Mouse (Mus musculus) hindbrain, embryonic 15.5 days (tissue): ENCODE measurements around the gene Nags. TPM values are rescaled to one million over a fixed set of nuclear protein-coding genes. Genes with fewer than 3 reads are reported as not detected.

ENCODE experiments used
- ATAC-seq: fragments of 200-750 bp; cut with Nextera tagmentation; 2 replicates; pipeline ENCODE4 v1.8.0; 2017; ENCODE audit warnings: low read depth, moderate number of reproducible peaks, moderate TSS enrichment; ENCODE audit not compliant: low FRiP score
- H3K27ac ChIP-seq: fragments of 300-500 bp; sonication (generic); replicated peaks from 2 replicates; pipeline ENCODE4 v1.5.1; 2015; ENCODE audit warnings: mild to moderate bottlenecking, inconsistent platforms
- H3K27me3 ChIP-seq: fragments of 300-500 bp; sonication (generic); 2 replicates; pipeline ENCODE4 v1.6.1; 2015; ENCODE audit warnings: control low read depth, inconsistent platforms
- H3K36me3 ChIP-seq: fragments of 300-500 bp; sonication (generic); 2 replicates; pipeline ENCODE4 v1.6.1; 2015; ENCODE audit warnings: control low read depth, inconsistent platforms
- H3K4me1 ChIP-seq: fragments of 300-500 bp; sonication (generic); replicated peaks from 2 replicates; pipeline ENCODE4 v1.6.1; 2015; ENCODE audit warnings: control low read depth, inconsistent platforms
- H3K4me2 ChIP-seq: fragments of 300-500 bp; sonication (generic); 2 replicates; pipeline ENCODE4 v1.6.1; 2015; ENCODE audit warnings: moderate library complexity, mild to moderate bottlenecking, inconsistent platforms
- H3K4me3 ChIP-seq: fragments of 300-500 bp; sonication (generic); 2 replicates; pipeline ENCODE4 v1.5.1; 2015; ENCODE audit warnings: mild to moderate bottlenecking, inconsistent platforms
- H3K9ac ChIP-seq: fragments of 300-500 bp; sonication (generic); 2 replicates; pipeline ENCODE4 v1.6.1; 2015; ENCODE audit warnings: inconsistent platforms
- H3K9me3 ChIP-seq: fragments of 300-500 bp; sonication (generic); 2 replicates; pipeline ENCODE4 v1.6.1; 2016; ENCODE audit warnings: control low read depth, inconsistent platforms
- WGBS: fragments of 180-500 bp; shearing (Covaris S2); methylation state at CpG from one replicate; pipeline ENCODE4 v1.1.7; 2015; 5-methylcytosine and 5-hydroxymethylcytosine counted together
- polyA plus RNA-seq: library from polyadenylated mRNA; unstranded; fragments of >200 nt; fragmentation: Nextera tagmentation; extraction: Ambion mirVana; gene quantifications from 2 replicates; pipeline ENCODE4 v1.2.1, GENCODE M21; 2015

Nags gene
- polyA plus RNA-seq, 1 experiment from 2014 or later, result not detected

DNA sequence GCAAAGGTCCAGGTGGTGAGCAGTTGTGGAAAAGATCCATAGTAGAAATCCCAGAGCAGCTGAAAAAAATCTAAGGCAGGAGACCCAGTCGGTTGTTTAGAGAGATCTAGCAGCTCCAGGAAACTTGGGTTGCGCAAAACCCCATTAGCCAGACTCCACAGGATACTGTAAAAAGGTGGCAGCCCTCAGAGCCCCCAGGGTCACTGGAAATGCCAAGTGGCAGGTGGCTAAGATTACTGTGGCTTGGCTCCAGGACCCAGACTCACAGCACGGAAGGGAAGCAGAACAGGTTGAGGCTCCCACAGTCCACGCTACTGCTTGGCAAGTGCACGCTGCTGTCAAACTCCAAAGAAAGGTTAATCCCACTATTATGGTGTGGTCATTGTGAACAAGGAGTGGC is 14.5 kb downstream of the Nags start:
- WGBS, result 74% methylated on average over 5 of the region's 5 CpGs
- no peak for ATAC-seq
- Histone ChIP-seq H3K4me3 (no peak overlapping the region), H3K9ac (no peak overlapping the region), H3K27ac (no peak overlapping the region), H3K36me3 (peaks cover 26% of the 10 kb centered on the region), H3K27me3 (no peaks in the 10 kb centered on the region), H3K4me1 (peaks cover 9% of the 10 kb centered on the region), H3K9me3 (no peaks in the 10 kb centered on the region), H3K4me2 (no peak overlapping the region)

DNA sequence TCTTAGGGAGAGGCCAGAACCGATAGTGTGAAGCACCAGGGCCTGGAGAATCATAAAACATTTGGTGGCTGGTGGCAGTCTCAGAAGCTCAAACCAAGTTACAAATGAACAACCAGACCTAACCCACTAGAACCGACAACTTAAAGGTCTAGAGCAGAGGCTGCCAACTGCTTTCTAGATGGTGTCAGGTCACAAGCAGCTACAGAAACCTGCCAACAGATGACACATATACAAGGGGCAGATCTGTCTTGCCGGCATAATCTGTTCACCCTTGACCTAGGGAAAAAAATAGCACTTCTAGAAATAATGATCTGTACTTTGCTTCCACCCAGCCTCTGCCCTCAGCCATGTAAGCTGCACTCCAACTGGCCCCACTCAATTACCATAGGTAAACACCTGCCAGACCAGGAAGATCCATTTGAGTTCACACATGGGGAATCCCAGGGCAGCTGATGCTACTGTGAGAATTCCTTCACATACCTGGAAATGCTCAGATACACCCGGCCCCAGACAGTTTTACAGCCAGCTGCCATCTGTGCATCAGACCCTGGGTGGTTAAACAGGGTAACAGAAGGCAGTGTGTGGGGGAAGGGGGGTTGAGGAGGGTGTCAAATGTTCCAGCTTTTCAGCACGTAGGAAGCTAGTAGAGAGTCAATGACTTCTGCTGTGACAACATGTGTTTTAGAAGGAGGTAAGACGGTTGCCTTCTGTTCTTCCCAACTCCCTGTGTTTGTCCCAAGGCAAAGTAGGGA is 20.8 kb downstream of the Nags start:
- Histone ChIP-seq H3K27me3 (no peaks in the 10 kb centered on the region), H3K4me1 (no peaks in the 10 kb centered on the region), H3K4me3 (no peak overlapping the region), H3K27ac (no peak overlapping the region), H3K4me2 (no peak overlapping the region), H3K36me3 (peaks cover 49% of the 10 kb centered on the region), H3K9ac (no peak overlapping the region), H3K9me3 (no peaks in the 10 kb centered on the region)
- ATAC-seq, result peak; percentile 45; the same call in 1 of the 2 replicates
- WGBS, result 67% methylated on average over 6 of the region's 6 CpGs

DNA sequence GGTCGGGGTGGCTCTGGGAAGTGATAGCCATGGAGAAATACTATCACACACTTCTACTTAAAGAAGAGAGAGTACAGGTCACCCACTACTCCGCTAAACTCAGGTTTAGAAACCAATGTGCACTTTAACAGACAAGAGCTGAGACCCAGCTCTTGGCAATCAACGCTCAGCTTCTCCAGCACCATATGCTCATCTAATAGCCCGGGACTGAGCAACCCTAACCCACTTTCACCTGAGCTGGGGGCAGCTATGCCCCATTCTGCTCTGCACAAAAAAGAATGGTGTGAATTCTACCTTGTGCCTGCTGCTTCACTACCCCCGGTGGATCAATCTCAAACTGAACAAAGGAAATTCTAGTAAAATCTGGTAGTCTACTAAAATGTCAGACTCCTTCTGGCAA is 22.2 kb downstream of the Nags start:
- Histone ChIP-seq H3K4me3 (no peak overlapping the region), H3K9me3 (no peaks in the 10 kb centered on the region), H3K4me1 (no peaks in the 10 kb centered on the region), H3K9ac (no peak overlapping the region), H3K4me2 (no peak overlapping the region), H3K36me3 (peaks cover 41% of the 10 kb centered on the region), H3K27me3 (no peaks in the 10 kb centered on the region), H3K27ac (no peak overlapping the region)
- 86% methylated on average over 5 of the region's 5 CpGs for WGBS
- no peak for ATAC-seq

DNA sequence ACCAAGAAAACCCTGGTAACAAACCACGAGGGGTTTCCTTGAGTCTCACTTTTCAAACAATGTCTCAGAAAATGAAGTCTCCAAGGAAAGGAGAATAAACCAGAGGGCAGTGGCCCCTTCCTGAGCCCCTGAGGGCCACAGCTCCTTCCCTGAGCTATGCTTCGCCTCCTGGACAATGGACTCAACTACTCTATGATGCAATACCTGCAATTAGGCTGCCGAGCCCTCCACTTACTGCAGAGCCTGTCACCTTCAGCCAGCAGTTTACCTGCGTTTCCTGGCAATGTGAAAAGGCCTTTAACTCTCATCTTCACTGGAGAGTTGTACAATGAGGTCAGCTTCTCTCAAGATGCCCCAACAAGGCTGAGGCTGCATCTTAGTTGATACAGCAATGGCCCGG is 23.4 kb downstream of the Nags start:
- Histone ChIP-seq H3K9me3 (no peaks in the 10 kb centered on the region), H3K9ac (no peak overlapping the region), H3K36me3 (peaks cover 32% of the 10 kb centered on the region), H3K27ac (no peak overlapping the region), H3K4me1 (no peaks in the 10 kb centered on the region), H3K27me3 (no peaks in the 10 kb centered on the region), H3K4me3 (no peak overlapping the region), H3K4me2 (no peak overlapping the region)
- WGBS, result 89% methylated on average over 5 of the region's 5 CpGs
- ATAC-seq, result no peak

DNA sequence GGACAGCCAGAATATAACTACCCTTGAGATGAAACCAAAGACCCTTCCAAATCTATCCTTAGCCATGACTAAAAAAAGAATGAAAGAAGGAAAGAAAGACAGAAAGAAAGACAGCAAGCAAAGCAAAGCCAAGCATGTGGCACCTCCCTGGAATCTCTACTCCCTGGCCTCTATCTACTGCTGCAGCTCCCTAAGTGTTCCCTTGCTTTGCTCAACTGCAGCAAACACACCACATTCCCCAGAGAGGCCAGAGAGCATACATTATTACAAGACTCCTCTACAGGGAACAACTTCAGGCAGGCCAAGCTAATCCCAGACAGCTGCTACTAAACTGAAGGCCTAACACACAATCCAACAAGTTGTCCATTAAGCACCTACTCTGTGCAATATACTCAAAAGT is 34.5 kb downstream of the Nags start:
- Histone ChIP-seq H3K4me3 (no peak overlapping the region), H3K4me2 (no peak overlapping the region), H3K4me1 (peaks cover 16% of the 10 kb centered on the region), H3K9ac (no peak overlapping the region), H3K36me3 (peaks cover 38% of the 10 kb centered on the region), H3K27me3 (no peaks in the 10 kb centered on the region), H3K9me3 (no peaks in the 10 kb centered on the region), H3K27ac (no peak overlapping the region)
- ATAC-seq, result no peak

GRCm38 (mm10) chr11:102184253-102184645 is 38.9 kb downstream of the Nags start:
- Histone ChIP-seq H3K36me3 (peaks cover 19% of the 10 kb centered on the region), H3K4me3 (peak overlapping the region; percentile 84), H3K27me3 (no peaks in the 10 kb centered on the region), H3K4me1 (peaks cover 28% of the 10 kb centered on the region), H3K9ac (peak overlapping the region; percentile 89), H3K4me2 (peak overlapping the region; percentile 69), H3K9me3 (no peaks in the 10 kb centered on the region), H3K27ac (peak overlapping the region; percentile 95)
- 9% methylated on average over 7 of the region's 7 CpGs for WGBS
- ATAC-seq, result no peak

DNA sequence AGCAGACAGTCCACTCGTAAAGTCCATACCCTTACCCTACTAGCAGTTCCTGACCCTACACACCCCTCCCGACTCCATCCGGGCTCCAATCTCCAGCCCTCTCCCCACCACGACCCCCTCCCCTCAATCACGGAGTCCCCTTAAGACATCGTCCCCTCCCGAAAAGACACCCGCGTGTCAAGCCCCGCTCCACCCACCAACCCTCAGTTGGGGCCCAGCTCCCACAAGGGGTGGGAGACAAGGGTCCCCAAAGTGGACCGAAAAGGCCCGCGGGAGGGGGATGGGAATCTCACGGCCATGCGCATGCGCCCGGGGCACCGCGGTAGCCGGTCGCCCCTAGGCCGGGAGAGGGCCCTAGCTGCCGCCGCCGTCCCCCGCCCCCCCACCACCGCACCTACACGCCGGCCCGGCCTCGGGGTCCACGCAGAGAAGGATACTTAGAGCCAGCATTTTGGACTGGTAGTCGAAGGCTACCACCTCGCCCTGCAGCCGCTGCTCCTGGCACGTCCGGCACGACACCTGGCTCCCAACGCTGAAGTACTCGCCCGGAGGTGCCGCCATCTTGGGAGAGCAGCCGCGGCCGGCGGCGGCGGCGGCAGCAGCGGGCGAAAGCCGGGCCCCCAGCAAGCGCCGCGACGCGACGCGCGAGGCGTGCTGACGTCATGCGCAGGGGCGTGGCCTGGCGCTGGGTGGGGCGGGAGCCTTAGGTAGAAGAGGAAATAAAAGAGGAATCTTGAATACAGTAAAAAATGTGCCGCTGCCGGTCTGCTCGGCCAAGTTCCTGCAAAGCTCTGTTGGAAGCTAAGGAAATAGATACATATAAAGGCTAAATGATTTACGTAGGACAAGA is 39.6 kb downstream of the Nags start, which contains the start of gene Lsm12:
TSS of gene Lsm12 (minus strand) at position 651 of the 850 bp plus-strand sequence.
- under 1% methylated on average over 65 of the region's 70 CpGs for WGBS
- H3K4me1 ChIP-seq, result peaks cover 31% of the 10 kb centered on the region
- H3K27me3 ChIP-seq, result no peaks in the 10 kb centered on the region
- peak; percentile 88 for ATAC-seq
- H3K36me3 ChIP-seq, result peaks cover 19% of the 10 kb centered on the region
- H3K9me3 ChIP-seq, result no peaks in the 10 kb centered on the region
- peak within 1 kb of the TSS; percentile 89 for H3K9ac ChIP-seq
- H3K4me2 ChIP-seq, result peak within 1 kb of the TSS; percentile 69
- H3K27ac ChIP-seq, result peak within 1 kb of the TSS; percentile 95
- H3K4me3 ChIP-seq, result peak within 1 kb of the TSS; percentile 84

GRCm38 (mm10) chr11:102185677-102186076 is 40.4 kb downstream of the Nags start:
- peak overlapping the region; percentile 69 for H3K4me2 ChIP-seq
- H3K27ac ChIP-seq, result peak overlapping the region; percentile 95
- H3K27me3 ChIP-seq, result no peaks in the 10 kb centered on the region
- H3K9ac ChIP-seq, result peak overlapping the region; percentile 89; the same call in 1 of the 2 replicates
- 49% methylated on average over 3 of the region's 3 CpGs for WGBS
- peaks cover 14% of the 10 kb centered on the region; the same call in 1 of the 2 replicates for H3K36me3 ChIP-seq
- ATAC-seq, result no peak
- H3K9me3 ChIP-seq, result no peaks in the 10 kb centered on the region
- peak overlapping the region; percentile 84 for H3K4me3 ChIP-seq
- peaks cover 39% of the 10 kb centered on the region for H3K4me1 ChIP-seq

- Histone ChIP-seq H3K27me3 (no peaks in the 10 kb centered on the region), H3K9ac (no peak overlapping the region), H3K27ac (no peak overlapping the region), H3K9me3 (no peaks in the 10 kb centered on the region), H3K4me2 (no peak overlapping the region), H3K36me3 (peaks cover 9% of the 10 kb centered on the region; the same call in 1 of the 2 replicates), H3K4me1 (peaks cover 45% of the 10 kb centered on the region), H3K4me3 (no peak overlapping the region)
- no peak for ATAC-seq
- 73% methylated on average over 1 of the region's 1 CpGs for WGBS
These were observed 40.9 kb downstream of the Nags start for GRCm38 (mm10) chr11:102186235-102186634.

GRCm38 (mm10) chr11:102188980-102189379 is 43.7 kb downstream of the Nags start:
- H3K4me2 ChIP-seq, result peak overlapping the region; percentile 90
- peak overlapping the region; percentile 83 for H3K9ac ChIP-seq
- peaks cover 5% of the 10 kb centered on the region for H3K36me3 ChIP-seq
- H3K4me1 ChIP-seq, result peaks cover 35% of the 10 kb centered on the region
- 71% methylated on average over 6 of the region's 6 CpGs for WGBS
- ATAC-seq, result no peak
- H3K27ac ChIP-seq, result peak overlapping the region; percentile 84
- no peaks in the 10 kb centered on the region for H3K9me3 ChIP-seq
- H3K4me3 ChIP-seq, result peak overlapping the region; percentile 68
- no peaks in the 10 kb centered on the region for H3K27me3 ChIP-seq

DNA sequence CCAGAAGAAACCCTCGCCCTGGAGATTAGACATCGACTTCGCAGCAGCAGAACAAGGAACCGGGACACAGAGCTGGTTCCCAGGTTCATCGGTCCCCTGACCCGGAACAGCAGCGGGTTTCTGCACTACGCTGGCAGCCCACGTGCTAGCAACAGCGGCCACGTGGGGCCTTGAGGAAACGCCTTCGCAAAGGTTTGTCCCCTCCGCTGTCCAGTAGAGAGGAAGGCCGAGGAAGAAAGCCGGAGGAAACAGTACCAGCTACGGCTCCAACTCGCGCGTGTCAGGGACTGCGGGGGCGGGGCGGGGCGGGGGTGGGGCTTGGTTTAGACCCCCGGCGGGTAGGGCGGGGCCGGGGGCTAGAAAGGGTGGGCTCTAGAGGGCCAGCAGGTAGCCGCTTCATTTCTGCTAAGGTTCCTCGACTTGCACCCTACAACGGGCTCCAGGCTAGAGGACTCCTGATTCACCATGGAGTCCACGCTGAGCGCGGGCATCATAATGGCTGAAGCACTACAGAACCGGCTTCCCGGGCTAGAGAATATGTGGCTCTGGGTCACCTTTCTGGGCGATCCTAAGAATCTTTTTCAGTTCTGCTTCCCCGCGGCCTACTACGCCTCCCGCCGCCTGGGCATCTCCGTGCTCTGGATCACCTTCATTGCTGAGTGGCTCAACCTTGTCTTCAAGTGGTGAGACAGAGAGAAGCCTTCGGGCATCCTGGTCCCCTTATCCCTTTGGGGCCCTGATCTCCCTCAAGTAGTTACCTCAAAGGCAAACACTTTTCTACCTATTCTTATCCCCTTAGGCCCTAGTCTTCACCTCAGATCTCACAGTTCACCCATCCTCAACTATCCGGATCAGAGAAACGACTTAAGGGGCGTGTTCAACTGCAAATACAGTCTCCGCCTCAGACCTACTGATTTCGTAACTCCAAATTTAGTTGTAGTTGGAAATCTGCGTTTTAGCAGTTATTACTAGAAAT is 44.4 kb downstream of the Nags start, which contains the start of gene G6pc3:
TSS of gene G6pc3 (plus strand) at position 160 of the 976 bp plus-strand sequence.
- peak within 1 kb of the TSS; percentile 68 for H3K4me3 ChIP-seq
- peaks cover 12% of the 10 kb centered on the region for H3K36me3 ChIP-seq
- ATAC-seq, result peak; percentile 90
- peak within 1 kb of the TSS; percentile 84 for H3K27ac ChIP-seq
- peaks cover 31% of the 10 kb centered on the region for H3K4me1 ChIP-seq
- H3K27me3 ChIP-seq, result no peaks in the 10 kb centered on the region
- peak within 1 kb of the TSS; percentile 83 for H3K9ac ChIP-seq
- WGBS, result 3% methylated on average over 46 of the region's 50 CpGs
- peak within 1 kb of the TSS; percentile 90 for H3K4me2 ChIP-seq
- no peaks in the 10 kb centered on the region for H3K9me3 ChIP-seq
